Mouse (Mus musculus): ENCODE measurements at regions not wholly inside any gene's neighbourhood (a gene's known extent, or its start where the extent isn't known, plus 50 kb on each side); places are given as distances from the start of the nearest gene placed in this dataset.
A peak's percentile ranks its signal among the peaks of the same experiment; 100 is the strongest.
"Not testable (repeated sequence)": the region's sequence is repeated elsewhere in the genome, so short reads cannot be mapped to it uniquely, and the experiment has no call there.

GRCm38 (mm10) chr15:25252648-25253567 lies 160.7 kb downstream of the Basp1 start:
- peak in 1 of 2 experiments; percentile 22 for DNase-seq (ENCODE audit: low spot score in 2 of 2)

- DNase-seq (ENCODE audit: low spot score in 2 of 2): no peak
Measured at GRCm38 (mm10) chr15:25245631-25246030, 167.9 kb downstream of the Basp1 start.

GRCm38 (mm10) chr15:25237665-25238664 lies 175.6 kb downstream of the Basp1 start:
- DNase-seq (ENCODE audit: low spot score in 2 of 2): no peak

- DNase-seq (ENCODE audit: low spot score in 2 of 2): no peak
Measured at GRCm38 (mm10) chr15:25236191-25236723, 177.3 kb downstream of the Basp1 start.

- no peak for DNase-seq (ENCODE audit: low spot score in 2 of 2)
Measured at GRCm38 (mm10) chr15:25234064-25234700, 179.4 kb downstream of the Basp1 start.

GRCm38 (mm10) chr15:25230213-25230612 lies 183.4 kb downstream of the Basp1 start:
- DNase-seq (ENCODE audit: low spot score in 2 of 2): peak in 1 of 2 experiments; percentile 33

GRCm38 (mm10) chr15:25229807-25230206 lies 183.8 kb downstream of the Basp1 start:
- no peak for DNase-seq (ENCODE audit: low spot score in 2 of 2)

- no peak for DNase-seq (ENCODE audit: low spot score in 2 of 2)
Measured at GRCm38 (mm10) chr15:25227496-25227895, 186.1 kb downstream of the Basp1 start.

GRCm38 (mm10) chr15:25225936-25226335 lies 187.6 kb downstream of the Basp1 start:
- no peak for DNase-seq (ENCODE audit: low spot score in 2 of 2)

GRCm38 (mm10) chr15:25225431-25225830 lies 188.1 kb downstream of the Basp1 start:
- no peak for DNase-seq (ENCODE audit: low spot score in 2 of 2)

- no peak for DNase-seq (ENCODE audit: low spot score in 2 of 2)
Measured at GRCm38 (mm10) chr15:25221749-25222148, 191.8 kb downstream of the Basp1 start.

- DNase-seq (ENCODE audit: low spot score in 2 of 2): no peak
Measured at GRCm38 (mm10) chr15:25216375-25216774, 197.2 kb downstream of the Basp1 start.

GRCm38 (mm10) chr15:25202097-25202496 lies 211.5 kb downstream of the Basp1 start:
- DNase-seq (ENCODE audit: low spot score in 2 of 2): no peak

- not testable (repeated sequence) for DNase-seq (ENCODE audit: low spot score in 2 of 2)
Measured at GRCm38 (mm10) chr15:25200249-25200648, 213.3 kb downstream of the Basp1 start.

- DNase-seq (ENCODE audit: low spot score in 2 of 2): peak in 1 of 2 experiments; percentile 10
Measured at GRCm38 (mm10) chr15:25187881-25188326, 225.7 kb downstream of the Basp1 start.

- DNase-seq (ENCODE audit: low spot score in 2 of 2): no peak
Measured at GRCm38 (mm10) chr15:25172755-25173154, 240.8 kb downstream of the Basp1 start.

GRCm38 (mm10) chr15:25146371-25146770 lies 267.2 kb downstream of the Basp1 start:
- DNase-seq (ENCODE audit: low spot score in 2 of 2): no peak

GRCm38 (mm10) chr15:25144228-25144627 lies 269.3 kb downstream of the Basp1 start:
- DNase-seq (ENCODE audit: low spot score in 2 of 2): no peak

GRCm38 (mm10) chr15:25140389-25141181 lies 273.0 kb downstream of the Basp1 start:
- DNase-seq (ENCODE audit: low spot score in 2 of 2): no peak

GRCm38 (mm10) chr15:25137091-25137490 lies 276.5 kb downstream of the Basp1 start:
- DNase-seq (ENCODE audit: low spot score in 2 of 2): no peak
